Mouse (Mus musculus) brain, embryonic 14.5 days (tissue): Measurements from ENCODE around the gene 2010300C02Rik.

ENCODE experiments used
- CTCF ChIP-seq: fragments of 200-500 bp; IDR thresholded peaks from 2 replicates; pipeline ENCODE4 v1.5.1; 2012; ENCODE audit warnings: inconsistent platforms, mild to moderate bottlenecking, moderate library complexity, borderline replicate concordance; ENCODE audit not compliant: insufficient read depth, insufficient read length; ENCODE audit errors: extremely low read depth
- POLR2A ChIP-seq: fragments of 200-500 bp; IDR thresholded peaks from 2 replicates; pipeline ENCODE4 v1.6.1; 2012; ENCODE audit warnings: mild to moderate bottlenecking, inconsistent platforms, borderline replicate concordance; ENCODE audit not compliant: poor library complexity, insufficient read depth, insufficient read length, severe bottlenecking; ENCODE audit errors: extremely low read depth

- no peak for TF ChIP-seq CTCF
- TF ChIP-seq POLR2A, result no peak
These were observed 78.5 kb downstream of the 2010300C02Rik start for GRCm38 (mm10) chr1:37641361-37641760.
